Mouse (Mus musculus) myocyte (in vitro differentiated cells): Measurements from ENCODE around the gene Rab35.

Experiments
- CEBPB ChIP-seq: IDR thresholded peaks from 2 replicates; pipeline ENCODE4 v1.6.1; 2011; ENCODE audit warnings: mild to moderate bottlenecking, moderate library complexity; ENCODE audit not compliant: poor library complexity, insufficient read depth, severe bottlenecking
- E2F4 ChIP-seq: IDR thresholded peaks from one replicate; pipeline ENCODE4 v1.6.1; 2011; ENCODE audit warnings: mild to moderate bottlenecking, control low read depth, moderate library complexity; ENCODE audit not compliant: insufficient read depth
- MAX ChIP-seq: IDR thresholded peaks from one replicate; pipeline ENCODE4 v1.6.1; 2011; ENCODE audit warnings: low read depth, mild to moderate bottlenecking, control low read depth
- MYOD1 ChIP-seq, 3 experiments: IDR thresholded peaks; one replicate each; pipeline ENCODE4 v1.6.1; 2011; ENCODE audit warnings: control low read depth in 2 of 3, low read depth in 2 of 3, mild to moderate bottlenecking in 2 of 3, moderate library complexity in 1 of 3; ENCODE audit not compliant: insufficient read length in 2 of 3, control insufficient read depth in 1 of 3
- MYOG ChIP-seq, 3 experiments: IDR thresholded peaks; one replicate each; pipeline ENCODE4 v1.6.1; 2011; ENCODE audit warnings: control low read depth in 2 of 3, low read depth in 2 of 3, mild to moderate bottlenecking in 2 of 3; ENCODE audit not compliant: insufficient read length in 2 of 3, control insufficient read depth in 1 of 3, insufficient read depth in 1 of 3
- POLR2A ChIP-seq: IDR thresholded peaks from one replicate; pipeline ENCODE4 v1.6.1; 2011; ENCODE audit warnings: low read depth, mild to moderate bottlenecking, control low read depth, moderate library complexity; ENCODE audit not compliant: insufficient read length
- POLR2AphosphoS2 ChIP-seq: IDR thresholded peaks from one replicate; pipeline ENCODE4 v1.6.1; 2011; ENCODE audit warnings: low read depth, control low read depth; ENCODE audit not compliant: insufficient read length
- REST ChIP-seq: IDR thresholded peaks from one replicate; pipeline ENCODE4 v1.6.1; 2011; ENCODE audit warnings: mild to moderate bottlenecking, control low read depth, moderate library complexity; ENCODE audit not compliant: insufficient read depth, insufficient read length
- SRF ChIP-seq: IDR thresholded peaks from one replicate; pipeline ENCODE4 v1.6.1; 2011; ENCODE audit warnings: low read depth; ENCODE audit not compliant: control insufficient read depth, insufficient read length
- TCF12 ChIP-seq: IDR thresholded peaks from one replicate; pipeline ENCODE4 v1.6.1; 2011; ENCODE audit warnings: mild to moderate bottlenecking, control low read depth; ENCODE audit not compliant: poor library complexity, insufficient read depth, severe bottlenecking
- TCF3 ChIP-seq: IDR thresholded peaks from one replicate; pipeline ENCODE4 v1.6.1; 2011; ENCODE audit warnings: low read depth, control low read depth; ENCODE audit not compliant: insufficient read length
- USF1 ChIP-seq: IDR thresholded peaks from one replicate; pipeline ENCODE4 v1.6.1; 2011; ENCODE audit warnings: low read depth, mild to moderate bottlenecking, control low read depth, moderate library complexity

- TF ChIP-seq TCF12 (no peak), POLR2A (no peak), MAX (no peak), E2F4 (no peak), POLR2AphosphoS2 (no peak), SRF (no peak), CEBPB (no peak), MYOD1 (IDR thresholded peaks at IDR 0.05; ENCODE audit: control insufficient read depth in 1 of 3, insufficient read length in 2 of 3, low read depth in 2 of 3) (no peak), USF1 (peak; percentile 45), MYOG (IDR thresholded peaks at IDR 0.05; ENCODE audit: control insufficient read depth in 1 of 3, insufficient read depth in 1 of 3, insufficient read length in 2 of 3, low read depth in 2 of 3) (no peak), TCF3 (no peak), REST (no peak)
These were observed 1.4 kb downstream of the Rab35 start for GRCm38 (mm10) chr5:115633060-115633459.
